Mouse (Mus musculus): ENCODE data around the gene Cacna1e. TPM values are rescaled to one million over a fixed set of nuclear protein-coding genes. Genes with fewer than 3 reads are reported as not detected.
A peak's percentile ranks its signal among the peaks of the same experiment; 100 is the strongest.

Cacna1e gene
- polyA plus RNA-seq, 1 experiment from 2014 or later = 17.8 TPM

DNA sequence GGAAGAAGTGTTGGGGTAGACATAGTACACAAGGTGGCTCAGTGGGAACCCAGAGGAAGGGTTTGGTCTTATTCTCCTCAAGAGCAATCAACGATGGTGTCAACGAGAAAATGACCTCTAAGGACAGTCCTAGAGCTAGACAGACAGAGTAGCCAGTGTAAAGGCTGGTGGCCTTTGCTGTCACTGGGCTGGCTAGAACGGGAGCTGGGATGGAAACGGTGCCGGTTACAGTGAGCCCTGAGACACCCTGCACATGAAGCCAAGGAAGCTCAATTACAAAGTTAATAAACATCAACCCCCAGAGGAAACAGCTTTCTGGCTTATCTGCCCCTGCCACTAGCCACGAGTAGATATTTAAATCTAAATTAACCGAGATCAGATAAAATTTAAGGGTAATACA lies 168.7 kb downstream of the Cacna1e start:
- H3K9ac ChIP-seq = no peak overlapping the region
- no peaks in the 10 kb centered on the region for H3K9me3 ChIP-seq (ENCODE audit: control insufficient read depth, low read length)
- H3K36me3 ChIP-seq (replicated peaks; ENCODE audit: control insufficient read depth, insufficient read depth) = no peaks in the 10 kb centered on the region
- H3K27me3 ChIP-seq (ENCODE audit: control insufficient read depth, insufficient read depth, low read length) = no peaks in the 10 kb centered on the region
- H3K4me1 ChIP-seq (replicated peaks; ENCODE audit: control insufficient read depth, insufficient read depth, low read length) = no peaks in the 10 kb centered on the region
- 80% methylated on average over 7 of the region's 7 CpGs for WGBS
- H3K4me3 ChIP-seq (replicated peaks; ENCODE audit: low read length) = no peak overlapping the region
- DNase-seq (ENCODE audit: low spot score) = no peak
- ATAC-seq (ENCODE audit: low FRiP score) = no peak
- H3K27ac ChIP-seq = no peak overlapping the region
- H3K4me2 ChIP-seq (replicated peaks) = no peak overlapping the region

GRCm38 (mm10) chr1:154712747-154713146 lies 171.6 kb downstream of the Cacna1e start:
- Histone ChIP-seq H3K36me3 (replicated peaks; ENCODE audit: control insufficient read depth, insufficient read depth) (no peaks in the 10 kb centered on the region), H3K4me1 (replicated peaks; ENCODE audit: control insufficient read depth, insufficient read depth, low read length) (no peaks in the 10 kb centered on the region), H3K9me3 (ENCODE audit: control insufficient read depth, low read length) (no peaks in the 10 kb centered on the region), H3K9ac (no peak overlapping the region), H3K27me3 (ENCODE audit: control insufficient read depth, insufficient read depth, low read length) (no peaks in the 10 kb centered on the region), H3K4me3 (replicated peaks; ENCODE audit: low read length) (no peak overlapping the region), H3K27ac (no peak overlapping the region), H3K4me2 (replicated peaks) (no peak overlapping the region)
- no peak for DNase-seq (ENCODE audit: low spot score)
- ATAC-seq (ENCODE audit: low FRiP score) = no peak
- 90% methylated on average over 4 of the region's 4 CpGs for WGBS

- Histone ChIP-seq H3K4me2 (replicated peaks) (no peak overlapping the region), H3K4me3 (replicated peaks; ENCODE audit: low read length) (no peak overlapping the region), H3K9me3 (ENCODE audit: control insufficient read depth, low read length) (no peaks in the 10 kb centered on the region), H3K27me3 (ENCODE audit: control insufficient read depth, insufficient read depth, low read length) (no peaks in the 10 kb centered on the region), H3K4me1 (replicated peaks; ENCODE audit: control insufficient read depth, insufficient read depth, low read length) (peaks cover 14% of the 10 kb centered on the region; the same call in 1 of the 2 replicates), H3K36me3 (replicated peaks; ENCODE audit: control insufficient read depth, insufficient read depth) (no peaks in the 10 kb centered on the region), H3K9ac (no peak overlapping the region), H3K27ac (no peak overlapping the region)
- 92% methylated on average over 4 of the region's 4 CpGs for WGBS
- DNase-seq (ENCODE audit: low spot score) (no peak), ATAC-seq (ENCODE audit: low FRiP score) (no peak)
Observed at GRCm38 (mm10) chr1:154707584-154708290, 176.6 kb downstream of the Cacna1e start.

DNA sequence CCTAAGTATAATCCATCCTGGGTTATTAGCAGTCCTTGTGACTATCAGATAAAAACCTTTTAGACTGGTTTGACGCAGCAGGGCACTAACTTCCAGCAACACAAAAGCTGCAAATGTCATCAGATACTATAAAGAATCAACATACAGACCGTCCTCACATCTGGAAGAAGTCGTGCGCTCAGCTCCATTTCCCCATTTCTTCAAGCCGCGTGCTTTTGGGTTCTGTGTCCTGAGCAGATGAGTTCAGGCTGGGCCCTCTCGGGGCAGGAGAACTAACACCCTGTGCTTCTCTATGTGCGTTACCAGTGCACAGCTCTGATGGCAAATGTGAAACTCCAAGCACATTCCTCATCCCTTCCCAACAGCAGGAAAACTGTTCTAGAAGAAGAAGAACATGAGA lies 177.3 kb downstream of the Cacna1e start:
- Histone ChIP-seq H3K27me3 (ENCODE audit: control insufficient read depth, insufficient read depth, low read length) (no peaks in the 10 kb centered on the region), H3K36me3 (replicated peaks; ENCODE audit: control insufficient read depth, insufficient read depth) (no peaks in the 10 kb centered on the region), H3K9me3 (ENCODE audit: control insufficient read depth, low read length) (no peaks in the 10 kb centered on the region), H3K27ac (no peak overlapping the region), H3K4me2 (replicated peaks) (no peak overlapping the region), H3K4me1 (replicated peaks; ENCODE audit: control insufficient read depth, insufficient read depth, low read length) (peaks cover 14% of the 10 kb centered on the region; the same call in 1 of the 2 replicates), H3K4me3 (replicated peaks; ENCODE audit: low read length) (no peak overlapping the region), H3K9ac (no peak overlapping the region)
- DNase-seq (ENCODE audit: low spot score) (no peak), ATAC-seq (ENCODE audit: low FRiP score) (no peak)
- WGBS = 89% methylated on average over 8 of the region's 8 CpGs

GRCm38 (mm10) chr1:154705882-154706565 lies 178.3 kb downstream of the Cacna1e start:
- Histone ChIP-seq H3K4me2 (replicated peaks) (no peak overlapping the region), H3K4me1 (replicated peaks; ENCODE audit: control insufficient read depth, insufficient read depth, low read length) (peaks cover 14% of the 10 kb centered on the region; the same call in 1 of the 2 replicates), H3K9me3 (ENCODE audit: control insufficient read depth, low read length) (no peaks in the 10 kb centered on the region), H3K27me3 (ENCODE audit: control insufficient read depth, insufficient read depth, low read length) (no peaks in the 10 kb centered on the region), H3K36me3 (replicated peaks; ENCODE audit: control insufficient read depth, insufficient read depth) (peaks cover 2% of the 10 kb centered on the region; the same call in 1 of the 2 replicates), H3K9ac (no peak overlapping the region), H3K4me3 (replicated peaks; ENCODE audit: low read length) (no peak overlapping the region), H3K27ac (no peak overlapping the region)
- WGBS = 77% methylated on average over 7 of the region's 7 CpGs
- DNase-seq (ENCODE audit: low spot score) (no peak), ATAC-seq (ENCODE audit: low FRiP score) (0 out of 2 replicates have a peak, but pooled peaks have one; percentile 24)

GRCm38 (mm10) chr1:154704558-154705185 lies 179.6 kb downstream of the Cacna1e start:
- Histone ChIP-seq H3K9me3 (ENCODE audit: control insufficient read depth, low read length) (no peaks in the 10 kb centered on the region), H3K4me2 (replicated peaks) (no peak overlapping the region), H3K27me3 (ENCODE audit: control insufficient read depth, insufficient read depth, low read length) (no peaks in the 10 kb centered on the region), H3K9ac (no peak overlapping the region), H3K36me3 (replicated peaks; ENCODE audit: control insufficient read depth, insufficient read depth) (peaks cover 6% of the 10 kb centered on the region; the same call in 1 of the 2 replicates), H3K4me1 (replicated peaks; ENCODE audit: control insufficient read depth, insufficient read depth, low read length) (peaks cover 14% of the 10 kb centered on the region; the same call in 1 of the 2 replicates), H3K27ac (0 out of 2 replicates have a peak overlapping the region, but pooled peaks have one; percentile 17), H3K4me3 (replicated peaks; ENCODE audit: low read length) (no peak overlapping the region)
- 52% methylated on average over 11 of the region's 11 CpGs for WGBS
- ATAC-seq (ENCODE audit: low FRiP score) = peak; percentile 68
- peak; percentile 68 for DNase-seq (ENCODE audit: low spot score)

- H3K36me3 ChIP-seq (replicated peaks; ENCODE audit: control insufficient read depth, insufficient read depth) = peaks cover 6% of the 10 kb centered on the region; the same call in 1 of the 2 replicates
- H3K4me1 ChIP-seq (replicated peaks; ENCODE audit: control insufficient read depth, insufficient read depth, low read length) = peaks cover 14% of the 10 kb centered on the region; the same call in 1 of the 2 replicates
- no peak overlapping the region for H3K4me2 ChIP-seq (replicated peaks)
- 76% methylated on average over 2 of the region's 2 CpGs for WGBS
- H3K27ac ChIP-seq = no peak overlapping the region
- no peak for DNase-seq (ENCODE audit: low spot score)
- no peak for ATAC-seq (ENCODE audit: low FRiP score)
- H3K4me3 ChIP-seq (replicated peaks; ENCODE audit: low read length) = no peak overlapping the region
- no peak overlapping the region for H3K9ac ChIP-seq
- H3K9me3 ChIP-seq (ENCODE audit: control insufficient read depth, low read length) = no peaks in the 10 kb centered on the region
- no peaks in the 10 kb centered on the region for H3K27me3 ChIP-seq (ENCODE audit: control insufficient read depth, insufficient read depth, low read length)
Observed at GRCm38 (mm10) chr1:154702623-154703022, 181.7 kb downstream of the Cacna1e start.

- no peaks in the 10 kb centered on the region for H3K4me1 ChIP-seq (replicated peaks; ENCODE audit: control insufficient read depth, insufficient read depth, low read length)
- no peak overlapping the region for H3K4me3 ChIP-seq (replicated peaks; ENCODE audit: low read length)
- H3K27ac ChIP-seq = no peak overlapping the region
- peak overlapping the region; percentile 24; the same call in 1 of the 2 replicates for H3K9ac ChIP-seq
- 41% methylated on average over 14 of the region's 14 CpGs for WGBS
- ATAC-seq (ENCODE audit: low FRiP score) = no peak
- H3K9me3 ChIP-seq (ENCODE audit: control insufficient read depth, low read length) = no peaks in the 10 kb centered on the region
- peak overlapping the region; percentile 19; the same call in 1 of the 2 replicates for H3K4me2 ChIP-seq (replicated peaks)
- no peaks in the 10 kb centered on the region for H3K36me3 ChIP-seq (replicated peaks; ENCODE audit: control insufficient read depth, insufficient read depth)
- no peaks in the 10 kb centered on the region for H3K27me3 ChIP-seq (ENCODE audit: control insufficient read depth, insufficient read depth, low read length)
- DNase-seq (ENCODE audit: low spot score) = no peak
Observed at GRCm38 (mm10) chr1:154688876-154689665, 195.2 kb downstream of the Cacna1e start.

Measured in hindbrain, embryonic 14.5 days (tissue).